Mouse (Mus musculus) frontal cortex, adult 2 months (tissue): ENCODE measurements at regions not wholly inside any gene's neighbourhood (a gene's known extent, or its start where the extent isn't known, plus 50 kb on each side); places are given as distances from the start of the nearest gene placed in this dataset.

Experiments used
- DNase-seq, 2 experiments: peaks; one replicate each; pipeline ENCODE4 v3.0.0; 2022; ENCODE audit warnings: low spot score in 1 of 2; ENCODE audit errors: extremely low spot score in 1 of 2

DNA sequence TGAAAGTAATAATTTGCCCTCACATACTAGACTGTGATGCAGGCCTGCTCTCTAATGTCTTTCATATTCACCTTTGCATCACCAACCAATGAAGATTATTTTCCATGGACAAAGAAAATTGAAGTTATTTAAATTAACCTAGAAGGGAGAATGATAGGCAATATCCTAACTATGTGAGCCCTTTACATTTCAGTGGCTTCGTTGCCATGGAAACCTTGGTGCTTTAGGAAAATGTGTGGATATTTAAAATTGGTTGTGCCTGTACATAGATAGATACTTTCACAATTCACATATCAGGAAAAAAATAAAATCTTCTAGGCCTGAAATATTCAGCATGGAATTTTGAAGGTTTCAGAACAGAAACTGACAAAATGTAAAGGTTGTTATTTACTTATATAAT, 1080.6 kb upstream of the Gm8797 start:
- DNase-seq = peak; percentile 6 to 54

DNA sequence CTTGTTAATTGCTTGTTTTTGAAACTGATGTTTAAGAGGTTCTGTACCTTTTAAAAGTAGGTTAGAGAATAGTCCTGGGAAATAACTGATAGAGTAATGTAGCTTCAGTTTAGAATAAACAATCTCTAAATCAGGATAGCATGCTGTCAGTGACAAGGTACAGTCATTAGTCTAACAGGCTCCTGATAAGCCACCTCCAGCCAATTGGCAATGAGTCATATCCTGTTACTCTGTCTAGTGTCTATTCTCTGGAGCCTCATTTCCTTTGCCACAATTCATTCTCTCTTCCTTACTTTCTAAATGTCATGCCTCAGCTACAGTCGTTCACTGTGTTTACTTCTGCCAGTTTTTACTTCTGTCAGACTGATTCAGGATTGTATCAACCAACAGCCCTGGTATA, 1061.1 kb upstream of the Gm8797 start:
- no peak for DNase-seq
